Mouse (Mus musculus): ENCODE data around the gene Man2b1. TPM values are rescaled to one million over a fixed set of nuclear protein-coding genes. Genes with fewer than 3 reads are reported as not detected.
"Not testable (repeated sequence)": the region's sequence is repeated elsewhere in the genome, so short reads cannot be mapped to it uniquely, and the experiment has no call there.

Man2b1 gene
- total RNA-seq, 2 experiments from 2014 or later, result 60.2 to 95.2 TPM

GRCm38 (mm10) chr8:85119052-85119981, 36.2 kb downstream of the Man2b1 start:
- no peak; the same call in 1 of the 2 replicates for ATAC-seq (replicated peaks; ENCODE audit: poor library complexity)

DNA sequence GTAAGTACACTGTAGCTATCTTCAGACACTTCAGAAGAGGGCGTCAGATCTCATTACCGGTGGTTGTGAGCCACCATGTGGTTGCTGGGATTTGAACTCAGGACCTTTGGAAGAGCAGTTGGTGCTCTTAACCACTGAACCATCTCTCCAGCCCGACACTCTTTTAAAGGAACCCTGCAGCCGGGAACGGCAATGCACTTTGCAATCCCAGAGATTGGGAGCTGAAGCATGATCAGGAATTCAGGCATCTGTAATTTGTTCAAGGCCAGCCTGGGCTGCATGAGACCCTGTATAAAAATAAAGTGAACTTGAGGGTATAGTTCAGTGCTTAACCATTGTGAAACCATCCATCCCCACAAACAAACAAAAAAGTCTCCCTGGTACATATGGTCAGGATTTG, 37.2 kb downstream of the Man2b1 start:
- not testable (repeated sequence) for ATAC-seq (replicated peaks; ENCODE audit: poor library complexity)

- ATAC-seq (replicated peaks; ENCODE audit: poor library complexity), result no peak
Measured at GRCm38 (mm10) chr8:85122995-85123394, 39.9 kb downstream of the Man2b1 start, which contains the start of gene Zfp791. Zfp791 (minus strand) TSS chr8:85123095.

- ATAC-seq (replicated peaks; ENCODE audit: poor library complexity), result no peak
Measured at GRCm38 (mm10) chr8:85123691-85124090, 40.6 kb downstream of the Man2b1 start.

- ATAC-seq (replicated peaks; ENCODE audit: poor library complexity), result no peak
Measured at GRCm38 (mm10) chr8:85132335-85132734, 49.3 kb downstream of the Man2b1 start.

- not testable (repeated sequence) for ATAC-seq (replicated peaks; ENCODE audit: poor library complexity)
Measured at GRCm38 (mm10) chr8:85135690-85136089, 52.6 kb downstream of the Man2b1 start.

DNA sequence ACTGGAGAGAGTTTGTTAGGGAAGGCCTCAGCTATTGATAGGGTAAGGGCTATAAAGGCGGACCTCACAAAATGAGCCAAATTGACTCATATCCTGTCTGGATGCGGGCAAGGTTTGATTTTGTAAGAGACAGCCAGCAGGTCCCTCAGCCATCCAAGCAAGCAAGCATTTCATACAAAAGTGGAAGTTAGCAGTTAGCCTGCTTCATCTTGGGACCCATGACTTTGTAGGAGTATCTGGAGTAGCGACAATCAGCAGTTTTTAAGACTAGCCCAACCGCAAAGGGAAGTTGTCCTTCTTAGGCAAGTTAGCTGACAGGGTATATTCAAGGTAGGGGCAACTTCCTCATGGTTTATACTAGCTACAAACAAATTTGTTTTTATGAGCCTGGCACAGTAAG, 59.4 kb downstream of the Man2b1 start:
- ATAC-seq (replicated peaks; ENCODE audit: poor library complexity), result peak; percentile 91

Other genes starting within 250 kb of the Man2b1 start
- gene Rad23a, start 242.6 kb upstream of the Man2b1 start, total RNA-seq (2015), result 30.2 and 34.4 TPM in 2 replicates
- 26.2 and 26.3 TPM in 2 replicates for gene Rad23a, start 242.6 kb upstream of the Man2b1 start, total RNA-seq (2017)
- gene Calr, start 236.3 kb upstream of the Man2b1 start, total RNA-seq (2015), result 1,060 and 1,133 TPM in 2 replicates
- 4,756 and 5,574 TPM in 2 replicates for gene Calr, start 236.3 kb upstream of the Man2b1 start, total RNA-seq (2017)
- gene Farsa, start 226.3 kb upstream of the Man2b1 start, total RNA-seq (2015), result 33.3 and 51.2 TPM in 2 replicates
- 173 and 193 TPM in 2 replicates for gene Farsa, start 226.3 kb upstream of the Man2b1 start, total RNA-seq (2017)
- 248 and 250 TPM in 2 replicates for gene Syce2, start 211.2 kb upstream of the Man2b1 start, total RNA-seq (2015)
- 130 and 139 TPM in 2 replicates for gene Syce2, start 211.2 kb upstream of the Man2b1 start, total RNA-seq (2017)
- 17.4 and 19.0 TPM in 2 replicates for gene Gcdh, start 189.3 kb upstream of the Man2b1 start, total RNA-seq (2015)
- 27.8 TPM in 2 replicates for gene Gcdh, start 189.3 kb upstream of the Man2b1 start, total RNA-seq (2017)
- 12.3 and 22.4 TPM in 2 replicates for gene Klf1, start 181.3 kb upstream of the Man2b1 start, total RNA-seq (2015)
- gene Klf1, start 181.3 kb upstream of the Man2b1 start, total RNA-seq (2017), result 14.0 and 30.8 TPM in 2 replicates
- 16.8 and 23.7 TPM in 2 replicates for gene Dnase2a, start 174.7 kb upstream of the Man2b1 start, total RNA-seq (2015)
- 52.7 and 73.5 TPM in 2 replicates for gene Dnase2a, start 174.7 kb upstream of the Man2b1 start, total RNA-seq (2017)
- gene Mast1, start 145.9 kb upstream of the Man2b1 start, total RNA-seq (2015), result not detected in 2 replicates
- 0.03 TPM in 1 of 2 replicates, not detected in the other for gene Mast1, start 145.9 kb upstream of the Man2b1 start, total RNA-seq (2017)
- not detected in 2 replicates for gene Rtbdn, start 136.3 kb upstream of the Man2b1 start, total RNA-seq (2015)
- not detected in 2 replicates for gene Rtbdn, start 136.3 kb upstream of the Man2b1 start, total RNA-seq (2017)
- gene Gm49661, start 113.8 kb upstream of the Man2b1 start, total RNA-seq (2015), result not detected in 2 replicates
- gene Gm49661, start 113.8 kb upstream of the Man2b1 start, total RNA-seq (2017), result not detected in 2 replicates
- gene Prdx2, start 113.7 kb upstream of the Man2b1 start, total RNA-seq (2015), result 266 and 310 TPM in 2 replicates
- gene Prdx2, start 113.7 kb upstream of the Man2b1 start, total RNA-seq (2017), result 340 and 388 TPM in 2 replicates
- gene Rnaseh2a, start 113.5 kb upstream of the Man2b1 start, total RNA-seq (2015), result 136 and 178 TPM in 2 replicates
- 109 and 162 TPM in 2 replicates for gene Rnaseh2a, start 113.5 kb upstream of the Man2b1 start, total RNA-seq (2017)
- 14.7 and 26.1 TPM in 2 replicates for gene Junb, start 104.6 kb upstream of the Man2b1 start, total RNA-seq (2015)
- gene Junb, start 104.6 kb upstream of the Man2b1 start, total RNA-seq (2017), result 38.9 and 57.5 TPM in 2 replicates
- 1.9 and 3.8 TPM in 2 replicates for gene Hook2, start 92.7 kb upstream of the Man2b1 start, total RNA-seq (2015)
- gene Hook2, start 92.7 kb upstream of the Man2b1 start, total RNA-seq (2017), result 7.2 and 8.5 TPM in 2 replicates
- not detected in 2 replicates for gene Best2, start 68.7 kb upstream of the Man2b1 start, total RNA-seq (2015)
- not detected in 2 replicates for gene Best2, start 68.7 kb upstream of the Man2b1 start, total RNA-seq (2017)
- 68.4 and 69.0 TPM in 2 replicates for gene Asna1, start 58.0 kb upstream of the Man2b1 start, total RNA-seq (2015)
- gene Asna1, start 58.0 kb upstream of the Man2b1 start, total RNA-seq (2017), result 78.2 and 83.7 TPM in 2 replicates
- 132 and 138 TPM in 2 replicates for gene Trir, start 56.4 kb upstream of the Man2b1 start, total RNA-seq (2015)
- 212 and 224 TPM in 2 replicates for gene Trir, start 56.4 kb upstream of the Man2b1 start, total RNA-seq (2017)
- 16.2 and 16.7 TPM in 2 replicates for gene Tnpo2, start 46.4 kb upstream of the Man2b1 start, total RNA-seq (2015)
- gene Tnpo2, start 46.4 kb upstream of the Man2b1 start, total RNA-seq (2017), result 20.4 and 22.0 TPM in 2 replicates
- gene Fbxw9, start 23.2 kb upstream of the Man2b1 start, total RNA-seq (2015), result 4.4 and 4.9 TPM in 2 replicates
- gene Fbxw9, start 23.2 kb upstream of the Man2b1 start, total RNA-seq (2017), result 3.2 and 3.5 TPM in 2 replicates
- gene Gm5741, start 15.3 kb upstream of the Man2b1 start, total RNA-seq (2015), result not detected in 2 replicates
- not detected in 2 replicates for gene Gm5741, start 15.3 kb upstream of the Man2b1 start, total RNA-seq (2017)
- 60.4 and 69.7 TPM in 2 replicates for gene Dhps, start 11.5 kb upstream of the Man2b1 start, total RNA-seq (2015)
- gene Dhps, start 11.5 kb upstream of the Man2b1 start, total RNA-seq (2017), result 24.6 and 24.7 TPM in 2 replicates
- gene Wdr83os, start 2.5 kb upstream of the Man2b1 start, total RNA-seq (2015), result 159 and 193 TPM in 2 replicates
- 40.3 and 41.4 TPM in 2 replicates for gene Wdr83os, start 2.5 kb upstream of the Man2b1 start, total RNA-seq (2017)
- 33.1 and 44.3 TPM in 2 replicates for gene Wdr83, start 2.0 kb upstream of the Man2b1 start, total RNA-seq (2015)
- 23.5 and 33.7 TPM in 2 replicates for gene Wdr83, start 2.0 kb upstream of the Man2b1 start, total RNA-seq (2017)
- gene Zfp791, start 39.8 kb downstream of the Man2b1 start, total RNA-seq (2015), result not detected in 2 replicates
- gene Zfp791, start 39.8 kb downstream of the Man2b1 start, total RNA-seq (2017), result not detected in 2 replicates
- not detected in 2 replicates for gene Cks1brt, start 68.7 kb downstream of the Man2b1 start, total RNA-seq (2015)
- gene Cks1brt, start 68.7 kb downstream of the Man2b1 start, total RNA-seq (2017), result 0.08 TPM in 1 of 2 replicates, not detected in the other
- not detected in 2 replicates for gene Olfr371, start 142.7 kb downstream of the Man2b1 start, total RNA-seq (2015)
- not detected in 2 replicates for gene Olfr371, start 142.7 kb downstream of the Man2b1 start, total RNA-seq (2017)
- 98.8 and 124 TPM in 2 replicates for gene Orc6, start 216.4 kb downstream of the Man2b1 start, total RNA-seq (2015)
- 91.7 and 102 TPM in 2 replicates for gene Orc6, start 216.4 kb downstream of the Man2b1 start, total RNA-seq (2017)
- 140 and 146 TPM in 2 replicates for gene Vps35, start 216.5 kb downstream of the Man2b1 start, total RNA-seq (2015)
- 123 and 137 TPM in 2 replicates for gene Vps35, start 216.5 kb downstream of the Man2b1 start, total RNA-seq (2017)